Mouse (Mus musculus) E14TG2a.4 (cell line): Measurements from ENCODE around the gene Kank2.

Experiments used
- CTCF ChIP-seq: conservative IDR thresholded peaks from 2 replicates; pipeline ENCODE4 v1.5.1; 2014; ENCODE audit warnings: low read length
- NANOG ChIP-seq: IDR thresholded peaks from 2 replicates; pipeline ENCODE4 v1.6.1; 2014; ENCODE audit warnings: borderline replicate concordance, low read length, mixed read lengths

DNA sequence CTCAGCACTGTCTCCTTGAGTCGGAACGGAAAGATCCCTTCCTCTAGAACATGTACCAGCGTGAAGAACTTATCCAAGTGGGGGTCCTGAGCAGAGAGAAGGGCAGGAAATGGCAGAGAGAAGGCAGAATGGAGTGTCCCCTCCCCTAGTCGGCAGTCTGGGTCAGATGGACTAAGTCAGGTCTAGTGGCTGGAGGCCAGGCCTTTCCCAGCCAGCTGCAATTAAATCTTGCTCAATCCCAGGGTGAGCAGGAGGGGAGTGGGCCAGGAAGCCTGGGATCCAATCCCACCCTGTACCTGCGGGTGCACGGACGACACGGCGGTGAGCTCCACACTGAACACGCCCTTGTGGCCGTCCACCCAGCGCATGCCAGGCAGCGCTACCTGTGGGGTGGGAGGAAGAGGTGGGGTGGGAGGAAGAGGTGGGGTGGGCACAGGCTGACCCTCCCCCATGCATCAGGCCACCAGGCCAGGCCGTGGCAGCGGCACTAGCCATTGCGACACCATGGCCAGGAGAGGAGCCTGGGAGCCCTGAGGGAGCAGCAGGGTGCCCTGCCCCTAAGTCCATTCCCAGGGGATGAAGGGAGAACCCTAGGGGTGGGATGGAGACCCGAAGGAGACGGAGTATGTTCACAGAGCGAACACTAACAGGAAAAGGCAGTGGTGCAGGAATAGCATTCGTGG is 33.2 kb upstream of the Kank2 start:
- TF ChIP-seq CTCF (no peak), NANOG (no peak)
